In genomic region chr19:4146366-4147021, GRCm38 (mm10) we compare ENCODE assay signal across 38 mouse cellular contexts. TPM values are rescaled to one million over a fixed set of nuclear protein-coding genes. Genes with fewer than 3 reads are reported as not detected.
DNase-seq lines count a peak whose midpoint lies in the region; ATAC-seq and TF ChIP-seq lines count a peak whose summit lies in the region.
"Had no signal": no experiment of that assay in that cellular context is flagged by ENCODE, and none has a peak within 500 bp of the region (broad histone marks: within the 10 kb centered on the region; RNA-seq: fewer than 3 reads in every experiment).

No protein-coding gene starts in this region.

- no peak overlapping the region for H3K4me2 ChIP-seq in lung, postnatal 0 days (replicated peaks; ENCODE audit: low read depth, low read length)
- H3K4me2 ChIP-seq: hindbrain, embryonic 12.5 days; intestine, embryonic 15.5 days; limb, embryonic 12.5 days; liver, embryonic 13.5 days; midbrain, embryonic 15.5 days; neural tube, embryonic 15.5 days had no signal

- 62% methylated on average over 12 of the region's 12 CpGs for WGBS in lung, postnatal 0 days
- 69% methylated on average over 12 of the region's 12 CpGs for WGBS in lung, adult 2 months

- intact Hi-C loops in heart, postnatal 36 days (cut with DNase I): no loop called here

- no peak overlapping the region for H3K9ac ChIP-seq in lung, postnatal 0 days (replicated peaks; ENCODE audit: low read depth)
- H3K9ac ChIP-seq: hindbrain, embryonic 12.5 days; intestine, embryonic 15.5 days; limb, embryonic 12.5 days; liver, embryonic 13.5 days; midbrain, embryonic 15.5 days; neural tube, embryonic 15.5 days had no signal

- H3K27me3 ChIP-seq in lung, postnatal 0 days (replicated peaks; ENCODE audit: insufficient read depth, low read length): no peaks in the 10 kb centered on the region
- H3K27me3 ChIP-seq: CH12.LX; hindbrain, embryonic 12.5 days; intestine, embryonic 15.5 days; limb, embryonic 12.5 days; liver, embryonic 13.5 days; midbrain, embryonic 15.5 days; neural tube, embryonic 15.5 days; Patski had no signal

- H3K27ac ChIP-seq in lung, postnatal 0 days (ENCODE audit: low read length): 0 out of 2 replicates have a peak overlapping the region, but pooled peaks have one; percentile 69
- H3K27ac ChIP-seq: hindbrain, embryonic 12.5 days; hindbrain, postnatal 0 days; intestine, embryonic 15.5 days; limb, embryonic 12.5 days; liver, embryonic 13.5 days; midbrain, embryonic 10.5 days; midbrain, embryonic 15.5 days had no signal

- H3K4me3 ChIP-seq in lung, postnatal 0 days (ENCODE audit: low read depth, low read length): no peak overlapping the region
- H3K4me3 ChIP-seq in lung, adult 2 months (replicated peaks; ENCODE audit: extremely low read depth, low read depth, low read length): no peak overlapping the region
- H3K4me3 ChIP-seq: hindbrain, embryonic 12.5 days; intestine, embryonic 15.5 days; limb, embryonic 12.5 days; liver, embryonic 13.5 days; midbrain, embryonic 10.5 days; midbrain, embryonic 15.5 days; neural tube, embryonic 15.5 days had no signal

- no peak for ATAC-seq in lung, postnatal 0 days
- ATAC-seq: forebrain, embryonic 14.5 days; hindbrain, postnatal 0 days; intestine, embryonic 15.5 days; midbrain, embryonic 15.5 days; Patski had no signal

- no peak for TF ChIP-seq EP300 in lung, postnatal 0 days (IDR thresholded peaks at IDR 0.05)

- no peaks in the 10 kb centered on the region for H3K9me3 ChIP-seq in lung, postnatal 0 days (ENCODE audit: low read length)
- H3K9me3 ChIP-seq: G1E; hindbrain, embryonic 12.5 days; intestine, embryonic 15.5 days; midbrain, embryonic 15.5 days; neural tube, embryonic 15.5 days had no signal

- no peak for TF ChIP-seq CTCF in lung, postnatal 0 days (IDR thresholded peaks at IDR 0.05)
- no peak for TF ChIP-seq CTCF in lung, adult 2 months (IDR thresholded peaks at IDR 0.05; ENCODE audit: insufficient read depth, low read length)

- no peaks in the 10 kb centered on the region; the same call in 1 of the 2 replicates for H3K36me3 ChIP-seq in lung, postnatal 0 days (ENCODE audit: insufficient read depth, low read length)

- peak; percentile 32 for DNase-seq in cerebellum, adult 11-12 months
- no peak for DNase-seq in cerebellum, postnatal 10 days
- peak; percentile 91 for DNase-seq in heart, adult 11 months
- DNase-seq in heart, postnatal 36 days: no peak
- no peak for DNase-seq in lung, postnatal 0 days (ENCODE audit: low spot score)
- DNase-seq in lung, adult 2 months: no peak
- no peak for DNase-seq in Muller cell, postnatal 12 days (ENCODE audit: inconsistent ontology term)
- DNase-seq in ovary, postnatal 10 days (ENCODE audit: low spot score): no peak
- DNase-seq: adrenal gland, postnatal 25 days; cerebellum, postnatal 14 days; heart, postnatal 14 days; kidney, postnatal 36 days; layer of hippocampus, adult 9-11 months; liver, embryonic 13.5 days; lung, adult 18-20 months; lung, postnatal 14 days; right cerebral cortex, postnatal 25 days; thymus, adult 2 months; thymus, postnatal 36 days had no signal

- TF ChIP-seq POLR2A in lung, adult 2 months (IDR thresholded peaks at IDR 0.05; ENCODE audit: borderline replicate concordance, extremely low read depth, low read depth, low read length): no peak

- H3K4me1 ChIP-seq in lung, postnatal 0 days (ENCODE audit: insufficient read depth, low read depth, low read length): peaks cover 12% of the 10 kb centered on the region; the same call in 1 of the 2 replicates
- H3K4me1 ChIP-seq in lung, adult 2 months (ENCODE audit: control insufficient read depth, insufficient read depth, low read length): peaks cover 10% of the 10 kb centered on the region

RNA-seq across cellular contexts. Expression of gene Coro1b, which starts 1.9 kb away (rescaled TPM):
- total RNA-seq in heart, postnatal 36 days (2021): 10 to 100 TPM; 52.4 to 55.6 TPM
- 183 and 192 TPM in 2 replicates for polyA plus RNA-seq in lung, postnatal 0 days (2015; fragmentation: Nextera tagmentation; extraction: Ambion mirVana)
- polyA plus RNA-seq in lung, adult 2 months (2012; rRNA removed): 260 and 262 TPM in 2 replicates

RNA-seq across cellular contexts. Expression of gene Cabp4, which starts 2.7 kb away (rescaled TPM):
- under 1 TPM in 1 of 2 experiments, not detected in 1; 0.19 TPM for total RNA-seq in heart, postnatal 36 days (2021)
- 0.08 and 0.10 TPM in 2 replicates for polyA plus RNA-seq in lung, postnatal 0 days (2015; fragmentation: Nextera tagmentation; extraction: Ambion mirVana)
- polyA plus RNA-seq in lung, adult 2 months (2012; rRNA removed): 0.08 TPM in 1 of 2 replicates, not detected in the other
- total RNA-seq: gastrocnemius, adult 8-10 months; gastrocnemius, postnatal 4 days; heart, postnatal 14 days; hindbrain, postnatal 0 days; megakaryocyte progenitor cell, adult 5-6 weeks had no signal
- polyA plus RNA-seq: embryonic facial prominence, embryonic 11.5 days; heart, embryonic 14.5 days; midbrain, embryonic 10.5 days had no signal

RNA-seq across cellular contexts. Expression of gene Gpr152, which starts 6.9 kb away (rescaled TPM):
- not detected for total RNA-seq in heart, postnatal 36 days (2021)
- polyA plus RNA-seq in lung, postnatal 0 days (2015; fragmentation: Nextera tagmentation; extraction: Ambion mirVana): not detected in 2 replicates
- 0.05 and 0.08 TPM in 2 replicates for polyA plus RNA-seq in lung, adult 2 months (2012; rRNA removed)
- total RNA-seq: gastrocnemius, adult 8-10 months; gastrocnemius, postnatal 4 days; heart, postnatal 14 days; left cerebral cortex, postnatal 14 days; megakaryocyte progenitor cell, adult 5-6 weeks had no signal
- polyA plus RNA-seq: C2C12; embryonic facial prominence, embryonic 11.5 days; forebrain, embryonic 14.5 days; G1E; heart, embryonic 14.5 days; intestine, embryonic 15.5 days; kidney, embryonic 16.5 days; limb, embryonic 12.5 days; liver, embryonic 13.5 days; midbrain, embryonic 10.5 days; neural tube, embryonic 15.5 days; Patski had no signal

RNA-seq across cellular contexts. Expression of gene Ptprcap, which starts 6.9 kb away (rescaled TPM):
- 1 to 10 TPM; 1.1 to 1.3 TPM for total RNA-seq in heart, postnatal 36 days (2021)
- polyA plus RNA-seq in lung, postnatal 0 days (2015; fragmentation: Nextera tagmentation; extraction: Ambion mirVana): 3.4 and 3.7 TPM in 2 replicates
- polyA plus RNA-seq in lung, adult 2 months (2012; rRNA removed): 55.0 and 75.4 TPM in 2 replicates
- polyA plus RNA-seq: midbrain, embryonic 10.5 days had no signal

RNA-seq across cellular contexts. Expression of gene Rps6kb2, which starts 16.7 kb away (rescaled TPM):
- 10 to 100 TPM; 16.4 to 18.8 TPM for total RNA-seq in heart, postnatal 36 days (2021)
- 28.4 and 35.1 TPM in 2 replicates for polyA plus RNA-seq in lung, postnatal 0 days (2015; fragmentation: Nextera tagmentation; extraction: Ambion mirVana)
- polyA plus RNA-seq in lung, adult 2 months (2012; rRNA removed): 35.2 and 51.2 TPM in 2 replicates

Comparison
In these comparisons a context has a peak if more than half of its experiments do, and no peak if none do; other contexts are left out.
1. DNase-seq: peak in cerebellum, adult 11-12 months (single experiment) and heart, adult 11 months (single experiment); none in cerebellum, postnatal 10 days (0 of 2), heart, postnatal 36 days (0 of 2), lung, postnatal 0 days (single experiment), lung, adult 2 months (single experiment), Muller cell, postnatal 12 days (single experiment) and ovary, postnatal 10 days (single experiment).